Mouse (Mus musculus) limb, embryonic 11.5 days (tissue): ENCODE measurements around the gene Pmvk. TPM values are rescaled to one million over a fixed set of nuclear protein-coding genes. Genes with fewer than 3 reads are reported as not detected.

Experiments used
- ATAC-seq: fragments of 200-750 bp; cut with Nextera tagmentation; 2 replicates; pipeline ENCODE4 v1.8.0; 2017; ENCODE audit warnings: low read depth; ENCODE audit not compliant: insufficient number of reproducible peaks, low FRiP score, low TSS enrichment
- DNase-seq: peaks from one replicate; pipeline ENCODE4 v3.0.0-alpha.2; 2015; ENCODE audit warnings: low spot score
- H3K27ac ChIP-seq: fragments of 300-500 bp; sonication (generic); replicated peaks from 2 replicates; pipeline ENCODE4 v1.5.1; 2014; ENCODE audit warnings: low read depth, mild to moderate bottlenecking, low read length
- H3K27me3 ChIP-seq: fragments of 300-500 bp; sonication (generic); 2 replicates; pipeline ENCODE4 v1.6.1; 2014; ENCODE audit warnings: mild to moderate bottlenecking, low read length, mixed read lengths; ENCODE audit not compliant: control insufficient read depth, insufficient read depth
- H3K36me3 ChIP-seq: fragments of 300-500 bp; sonication (generic); 2 replicates; pipeline ENCODE4 v1.6.1; 2014; ENCODE audit warnings: mild to moderate bottlenecking, low read length, moderate library complexity, mixed read lengths; ENCODE audit not compliant: control insufficient read depth, insufficient read depth
- H3K4me1 ChIP-seq: fragments of 300-500 bp; sonication (generic); 2 replicates; pipeline ENCODE4 v1.6.1; 2014; ENCODE audit warnings: low read length, mixed read lengths; ENCODE audit not compliant: control insufficient read depth, insufficient read depth
- H3K4me2 ChIP-seq: fragments of 300-500 bp; sonication (generic); 2 replicates; pipeline ENCODE4 v1.6.1; 2014; ENCODE audit warnings: low read depth, mild to moderate bottlenecking, moderate library complexity; ENCODE audit not compliant: severe bottlenecking
- H3K4me3 ChIP-seq: fragments of 300-500 bp; sonication (generic); 2 replicates; pipeline ENCODE4 v1.5.1; 2014; ENCODE audit warnings: low read depth, low read length
- H3K9ac ChIP-seq: fragments of 300-500 bp; sonication (generic); 2 replicates; pipeline ENCODE4 v1.6.1; 2014; ENCODE audit warnings: mild to moderate bottlenecking, low read length
- H3K9me3 ChIP-seq: fragments of 300-500 bp; sonication (generic); 2 replicates; pipeline ENCODE4 v1.6.1; 2016; ENCODE audit warnings: low read length; ENCODE audit not compliant: control insufficient read depth
- WGBS: fragments of 180-500 bp; shearing (Covaris S2); extraction: QIAGEN DNeasy Blood & Tissue Kit; methylation state at CpG from one replicate; pipeline ENCODE4 v1.1.7; 2014; 5-methylcytosine and 5-hydroxymethylcytosine counted together
- polyA plus RNA-seq: library from polyadenylated mRNA; unstranded; fragments of >200 nt; fragmentation: Nextera tagmentation; extraction: Ambion mirVana; gene quantifications from 2 replicates; pipeline ENCODE4 v1.2.1, GENCODE M21; 2014

The Pmvk gene
- 58.6 and 64.0 TPM in 2 replicates for polyA plus RNA-seq

DNA sequence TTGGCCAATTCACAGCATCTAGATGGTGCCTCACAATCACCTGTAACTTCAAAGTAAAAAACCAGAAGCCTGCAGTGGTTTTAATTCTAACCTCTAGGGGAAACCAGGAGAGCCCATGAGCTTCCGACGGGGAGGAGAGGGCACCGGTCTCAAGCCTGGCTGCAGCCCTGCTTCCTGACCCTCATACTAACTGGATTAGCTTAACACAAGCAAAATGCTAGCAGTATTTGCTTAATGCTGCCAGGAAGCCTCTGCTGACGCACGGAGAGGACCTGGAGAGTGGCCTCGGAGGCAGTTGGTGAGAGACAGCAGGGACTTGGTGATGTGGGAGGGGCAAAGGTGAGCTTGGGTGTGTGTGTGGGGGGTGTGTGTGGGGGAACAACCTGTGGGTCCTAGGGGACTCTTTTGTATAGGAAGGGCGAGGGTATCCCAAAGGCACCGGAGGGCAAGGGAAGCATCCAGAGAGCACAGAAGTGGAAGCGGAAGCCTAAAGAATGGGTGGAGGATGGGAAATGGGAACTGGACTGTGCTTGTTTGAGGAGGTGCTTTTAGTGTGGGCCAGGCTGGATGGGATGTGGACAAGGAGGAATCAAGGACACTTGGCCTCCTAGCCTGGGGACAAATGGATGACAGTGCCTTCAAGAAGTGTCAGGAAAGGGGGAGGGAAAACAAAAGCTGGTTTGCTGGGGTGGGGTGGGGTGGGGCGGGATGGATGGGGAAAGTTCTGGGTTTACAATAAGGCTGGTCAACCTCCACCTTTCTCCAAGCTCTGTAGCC is at the start of gene Pmvk:
Gene Pmvk, plus strand, starts transcription at position 141 of the 777 bp plus-strand sequence.
- DNase-seq (no peak), ATAC-seq (no peak)
- no peaks in the 10 kb centered on the region for H3K9me3 ChIP-seq
- no peak within 1 kb of the TSS for H3K9ac ChIP-seq
- H3K36me3 ChIP-seq, result no peaks in the 10 kb centered on the region
- 0 out of 2 replicates have a peak, but pooled peaks cover 7% of the 10 kb centered on the region for H3K4me1 ChIP-seq
- H3K4me3 ChIP-seq, result no peak within 1 kb of the TSS
- H3K4me2 ChIP-seq, result no peak within 1 kb of the TSS
- H3K27ac ChIP-seq, result no peak within 1 kb of the TSS
- WGBS, result 61% methylated on average over 10 of the region's 10 CpGs
- H3K27me3 ChIP-seq, result no peaks in the 10 kb centered on the region

DNA sequence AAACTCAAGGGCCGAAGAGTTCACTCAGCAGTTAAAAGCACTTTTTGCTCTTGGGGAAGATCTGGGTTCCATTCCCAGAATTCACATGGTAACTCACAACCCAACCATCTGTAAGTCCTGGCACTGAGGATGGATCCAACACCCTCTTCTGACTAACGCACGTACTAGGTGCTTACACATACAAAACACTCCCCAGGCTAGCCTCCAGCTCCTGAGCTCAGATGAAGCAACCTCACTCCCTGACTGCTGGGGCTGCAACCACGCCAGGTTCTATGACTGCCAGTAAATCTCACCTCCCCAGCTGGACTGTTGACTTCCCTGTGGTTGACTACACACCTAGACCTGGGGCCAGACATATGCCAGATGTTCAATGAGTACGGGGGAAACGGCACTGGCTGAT is 47.5 kb upstream of the Pmvk start:
- 87% methylated on average over 6 of the region's 6 CpGs for WGBS
- Histone ChIP-seq H3K4me3 (no peak overlapping the region), H3K9ac (no peak overlapping the region), H3K4me2 (no peak overlapping the region), H3K36me3 (peaks cover 1% of the 10 kb centered on the region), H3K4me1 (peaks cover 5% of the 10 kb centered on the region; the same call in 1 of the 2 replicates), H3K9me3 (no peaks in the 10 kb centered on the region), H3K27me3 (no peaks in the 10 kb centered on the region), H3K27ac (no peak overlapping the region)
- no peak for DNase-seq
- no peak for ATAC-seq

DNA sequence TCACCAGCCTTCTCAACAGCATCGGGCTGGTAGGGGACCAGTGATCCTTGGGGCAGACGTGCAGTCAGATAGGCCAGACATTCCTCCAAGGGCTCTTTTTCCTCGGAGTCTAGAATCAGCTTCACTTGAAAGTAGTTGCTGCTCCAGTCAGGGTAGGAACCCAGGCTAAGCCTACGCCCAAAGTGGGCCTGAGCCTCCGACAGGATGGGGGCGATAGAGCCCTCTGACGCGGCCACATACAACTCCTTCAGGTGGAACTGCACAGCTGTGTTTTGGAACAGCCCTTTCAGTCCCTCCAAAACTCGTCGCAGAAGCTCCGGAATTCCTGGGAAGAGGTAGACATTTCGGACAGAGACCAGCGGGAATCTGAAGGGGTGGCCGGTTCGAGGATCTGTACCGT is 45.9 kb upstream of the Pmvk start:
- Histone ChIP-seq H3K4me3 (no peak overlapping the region), H3K9me3 (no peaks in the 10 kb centered on the region), H3K27me3 (no peaks in the 10 kb centered on the region), H3K27ac (no peak overlapping the region), H3K36me3 (no peaks in the 10 kb centered on the region; the same call in 1 of the 2 replicates), H3K4me2 (no peak overlapping the region), H3K4me1 (peaks cover 5% of the 10 kb centered on the region; the same call in 1 of the 2 replicates), H3K9ac (no peak overlapping the region)
- ATAC-seq (no peak), DNase-seq (no peak)
- 59% methylated on average over 16 of the region's 16 CpGs for WGBS

DNA sequence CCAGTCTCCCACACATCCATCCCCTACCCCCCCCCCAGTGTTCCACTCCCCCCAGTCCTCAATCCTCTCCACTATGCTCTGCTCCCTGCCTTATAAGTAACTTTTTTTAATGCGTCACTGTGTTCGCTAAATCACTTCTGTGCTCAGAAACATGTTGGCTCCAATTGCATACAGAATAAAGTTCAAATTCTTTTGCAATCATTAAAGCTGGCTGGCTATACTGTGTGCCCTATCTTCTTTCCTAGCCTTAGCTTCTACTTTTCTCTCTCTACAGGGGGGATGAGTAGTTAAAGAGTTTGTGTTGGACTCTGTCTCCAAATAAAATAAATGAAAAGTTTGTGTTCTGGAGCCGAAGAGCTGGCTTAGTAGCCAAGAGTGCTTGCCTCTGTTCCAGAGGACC is 44.6 kb upstream of the Pmvk start:
- H3K4me1 ChIP-seq, result peaks cover 5% of the 10 kb centered on the region; the same call in 1 of the 2 replicates
- no peak overlapping the region for H3K27ac ChIP-seq
- no peaks in the 10 kb centered on the region for H3K9me3 ChIP-seq
- no peaks in the 10 kb centered on the region for H3K27me3 ChIP-seq
- no peak for DNase-seq
- no peak overlapping the region for H3K4me3 ChIP-seq
- H3K4me2 ChIP-seq, result no peak overlapping the region
- ATAC-seq, result no peak
- no peak overlapping the region for H3K9ac ChIP-seq
- peaks cover 5% of the 10 kb centered on the region for H3K36me3 ChIP-seq
- WGBS, result 88% methylated on average over 3 of the region's 3 CpGs

DNA sequence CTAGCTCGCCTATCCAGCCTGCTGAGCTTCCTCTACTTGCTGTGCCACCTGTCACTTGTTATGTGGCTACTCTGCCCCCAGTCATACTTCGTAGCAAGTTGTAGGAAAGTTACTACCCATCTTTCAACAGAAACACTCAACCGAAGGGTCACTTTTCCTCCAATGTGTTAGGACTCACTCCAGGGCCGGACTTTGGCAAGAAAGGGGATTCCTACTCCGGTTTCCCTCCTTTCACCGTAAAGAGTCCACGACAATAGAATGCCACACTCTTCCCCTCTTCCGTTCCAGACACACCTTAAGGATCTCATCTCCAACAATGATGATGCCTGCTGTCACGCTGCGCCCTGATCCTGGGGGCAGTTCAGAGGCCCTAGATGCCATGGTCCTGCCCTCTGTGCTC is 43.5 kb upstream of the Pmvk start:
- DNase-seq, result no peak
- H3K4me1 ChIP-seq, result peaks cover 5% of the 10 kb centered on the region; the same call in 1 of the 2 replicates
- WGBS, result 79% methylated on average over 10 of the region's 10 CpGs
- peak overlapping the region; percentile 46 for H3K4me3 ChIP-seq
- H3K4me2 ChIP-seq, result peak overlapping the region; percentile 57
- H3K27me3 ChIP-seq, result no peaks in the 10 kb centered on the region
- ATAC-seq, result no peak
- H3K9me3 ChIP-seq, result no peaks in the 10 kb centered on the region
- H3K9ac ChIP-seq, result peak overlapping the region; percentile 47
- H3K36me3 ChIP-seq, result peaks cover 13% of the 10 kb centered on the region
- H3K27ac ChIP-seq, result no peak overlapping the region

DNA sequence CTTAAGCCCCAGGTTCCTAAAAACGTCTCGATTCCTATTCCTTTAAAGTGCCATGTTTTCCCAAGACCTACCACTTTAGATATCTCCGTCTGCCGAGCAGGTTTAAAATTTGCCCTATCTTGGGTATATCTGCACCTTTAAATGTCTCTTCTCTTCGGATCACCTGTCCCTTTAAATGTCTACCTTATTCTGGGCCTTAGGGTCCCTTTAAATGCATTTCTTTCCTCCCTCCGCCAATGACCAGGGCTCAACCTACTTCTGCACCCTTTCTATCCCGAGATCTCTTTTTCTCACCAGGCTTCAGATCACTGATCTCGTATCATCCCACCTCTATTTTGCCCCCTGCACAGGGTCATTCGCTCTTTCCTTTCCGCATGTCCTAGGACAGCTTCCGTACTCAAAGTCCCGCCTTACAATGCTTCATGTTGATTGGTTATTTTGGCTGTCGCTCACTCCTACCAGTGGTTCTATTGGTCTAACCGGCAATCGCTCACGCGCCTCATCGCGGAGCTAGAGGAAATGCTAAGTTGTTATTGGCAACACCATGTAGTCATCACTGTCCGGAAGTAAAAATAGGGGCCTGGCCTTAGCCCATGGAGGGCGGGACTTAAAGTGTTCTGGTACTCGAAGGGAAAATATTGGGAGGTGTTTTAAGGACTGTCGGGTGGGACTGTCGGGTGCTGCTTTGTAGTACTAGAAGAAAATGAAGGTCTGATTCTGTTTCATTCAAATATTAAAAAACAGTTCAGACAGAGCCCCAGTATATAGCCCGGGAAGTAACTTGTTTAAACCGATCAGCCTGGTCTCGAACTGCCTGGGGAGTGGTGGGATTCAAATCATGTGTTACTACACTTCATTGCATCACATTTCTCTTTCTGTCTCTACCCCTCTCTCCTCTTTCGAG is 42.6 kb upstream of the Pmvk start, which contains the start of gene Flad1:
Gene Flad1, minus strand, starts transcription at position 381 of the 904 bp plus-strand sequence.
- ATAC-seq (peak; percentile 96), DNase-seq (peak; percentile 99)
- H3K4me3 ChIP-seq, result peak within 1 kb of the TSS; percentile 46
- H3K36me3 ChIP-seq, result peaks cover 20% of the 10 kb centered on the region
- H3K27me3 ChIP-seq, result no peaks in the 10 kb centered on the region
- WGBS, result 6% methylated on average over 28 of the region's 28 CpGs
- H3K4me1 ChIP-seq, result peaks cover 11% of the 10 kb centered on the region
- no peaks in the 10 kb centered on the region for H3K9me3 ChIP-seq
- H3K4me2 ChIP-seq, result peak within 1 kb of the TSS; percentile 57
- peak within 1 kb of the TSS; percentile 53 for H3K9ac ChIP-seq
- no peak within 1 kb of the TSS for H3K27ac ChIP-seq

DNA sequence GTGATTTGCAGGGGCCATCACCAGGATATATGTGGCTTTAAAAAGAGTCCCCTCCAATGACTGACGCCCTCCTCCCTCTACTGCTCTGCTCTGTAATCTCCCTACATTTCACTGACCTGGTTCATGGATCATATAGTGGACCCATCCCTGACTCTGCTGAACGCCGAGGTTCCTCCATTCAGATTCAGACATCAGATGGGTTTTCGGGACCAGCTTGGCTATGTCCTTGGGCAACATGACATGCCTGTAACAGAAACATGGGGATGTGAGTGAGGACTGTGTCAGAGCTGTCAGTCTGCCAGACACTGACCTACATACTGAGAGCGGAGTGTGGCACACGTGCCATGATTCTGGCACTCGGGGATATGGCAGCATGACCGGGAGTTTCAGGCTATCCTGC is 38.2 kb upstream of the Pmvk start:
- Histone ChIP-seq H3K36me3 (peaks cover 20% of the 10 kb centered on the region), H3K27me3 (no peaks in the 10 kb centered on the region), H3K27ac (no peak overlapping the region), H3K4me3 (no peak overlapping the region; the same call in 1 of the 2 replicates), H3K9me3 (no peaks in the 10 kb centered on the region), H3K4me2 (no peak overlapping the region), H3K9ac (no peak overlapping the region), H3K4me1 (peaks cover 20% of the 10 kb centered on the region)
- ATAC-seq (no peak), DNase-seq (no peak)
- 96% methylated on average over 8 of the region's 8 CpGs for WGBS

DNA sequence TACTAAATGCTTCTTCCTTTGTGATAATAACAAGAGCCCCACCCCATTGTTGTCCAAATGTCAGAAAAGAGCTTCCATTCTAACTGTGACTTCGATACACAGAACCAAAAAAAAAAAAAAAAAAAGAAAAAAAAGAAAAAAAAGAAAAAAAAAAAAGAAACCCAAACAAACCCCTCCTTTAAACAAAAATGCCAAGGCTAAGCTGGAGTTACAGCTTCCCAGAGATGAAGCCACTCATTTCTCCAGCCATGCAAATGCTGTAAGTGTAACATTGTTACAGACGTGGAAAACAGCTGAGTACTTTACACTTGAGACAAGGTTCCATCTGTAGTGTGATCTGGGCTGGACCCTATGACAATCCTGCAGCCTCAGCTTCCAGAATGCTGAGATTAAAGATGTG is 37.2 kb upstream of the Pmvk start:
- DNase-seq, result no peak
- Histone ChIP-seq H3K27me3 (no peaks in the 10 kb centered on the region), H3K4me3 (peak overlapping the region; percentile 70), H3K4me1 (peaks cover 28% of the 10 kb centered on the region), H3K9me3 (no peaks in the 10 kb centered on the region), H3K27ac (no peak overlapping the region; the same call in 1 of the 2 replicates), H3K9ac (peak overlapping the region; percentile 61), H3K36me3 (peaks cover 20% of the 10 kb centered on the region), H3K4me2 (peak overlapping the region; percentile 77)
- no peak for ATAC-seq
- WGBS, result 28% methylated on average over 2 of the region's 2 CpGs
